Mouse (Mus musculus): ENCODE results near the gene Plxnc1.

GRCm38 (mm10) chr10:94915746-94916145, 28.9 kb downstream of the Plxnc1 start:
- TF ChIP-seq CTCF (conservative IDR thresholded peaks at IDR 0.05; ENCODE audit: insufficient read depth, insufficient read length, low read depth, low read length), result no peak
- no peak for TF ChIP-seq POLR2A (IDR thresholded peaks at IDR 0.05; ENCODE audit: low read depth, low read length)

Measured in kidney, adult 2 months (tissue).